Mouse (Mus musculus) liver, embryonic 16.5 days (tissue): Measurements from ENCODE around the gene Mcfd2. TPM values are rescaled to one million over a fixed set of nuclear protein-coding genes. Genes with fewer than 3 reads are reported as not detected.

Experiments
- ATAC-seq: fragments of 200-750 bp; cut with Nextera tagmentation; 2 replicates; pipeline ENCODE4 v1.8.0; 2017; ENCODE audit warnings: low read depth, mild to moderate bottlenecking, moderate number of reproducible peaks, moderate library complexity
- H3K27ac ChIP-seq: fragments of 300-500 bp; sonication (generic); 2 replicates; pipeline ENCODE4 v1.5.1; 2014; ENCODE audit warnings: mild to moderate bottlenecking, low read length
- H3K27me3 ChIP-seq: fragments of 300-500 bp; sonication (generic); 2 replicates; pipeline ENCODE4 v1.6.1; 2014; ENCODE audit warnings: low read depth, low read length, mixed read lengths; ENCODE audit not compliant: control insufficient read depth, insufficient read depth
- H3K36me3 ChIP-seq: fragments of 300-500 bp; sonication (generic); 2 replicates; pipeline ENCODE4 v1.6.1; 2014; ENCODE audit warnings: mild to moderate bottlenecking; ENCODE audit not compliant: control insufficient read depth, insufficient read depth
- H3K4me1 ChIP-seq: fragments of 300-500 bp; sonication (generic); 2 replicates; pipeline ENCODE4 v1.6.1; 2014; ENCODE audit warnings: low read depth, low read length, mixed read lengths; ENCODE audit not compliant: control insufficient read depth
- H3K4me2 ChIP-seq: fragments of 300-500 bp; sonication (generic); 2 replicates; pipeline ENCODE4 v1.6.1; 2014; ENCODE audit warnings: low read depth, low read length, mixed read lengths
- H3K4me3 ChIP-seq: fragments of 300-500 bp; sonication (generic); 2 replicates; pipeline ENCODE4 v1.5.1; 2014; ENCODE audit warnings: low read depth, mild to moderate bottlenecking, low read length
- H3K9ac ChIP-seq: fragments of 300-500 bp; sonication (generic); 2 replicates; pipeline ENCODE4 v1.6.1; 2014; ENCODE audit warnings: low read depth, low read length
- H3K9me3 ChIP-seq: fragments of 300-500 bp; sonication (generic); replicated peaks from 2 replicates; pipeline ENCODE4 v1.6.1; 2016; ENCODE audit warnings: low read length; ENCODE audit not compliant: control insufficient read depth
- WGBS: fragments of 180-500 bp; shearing (Covaris S2); extraction: QIAGEN DNeasy Blood & Tissue Kit; methylation state at CpG from one replicate; pipeline ENCODE4 v1.1.7; 2014; ENCODE audit not compliant: insufficient replicate concordance; 5-methylcytosine and 5-hydroxymethylcytosine counted together
- polyA plus RNA-seq: library from polyadenylated mRNA; unstranded; fragments of >200 nt; fragmentation: Nextera tagmentation; extraction: Ambion mirVana; gene quantifications from 2 replicates; pipeline ENCODE4 v1.2.1, GENCODE M21; 2015

Mcfd2 gene
- polyA plus RNA-seq, 1 experiment from 2014 or later: 103 TPM

GRCm38 (mm10) chr17:87264927-87265791 lies 576 bp downstream of the Mcfd2 start:
- Histone ChIP-seq H3K9ac (peak overlapping the region; percentile 78), H3K27me3 (no peaks in the 10 kb centered on the region), H3K4me1 (peaks cover 16% of the 10 kb centered on the region), H3K36me3 (peaks cover 1% of the 10 kb centered on the region; the same call in 1 of the 2 replicates), H3K27ac (peak overlapping the region; percentile 49; the same call in 1 of the 2 replicates), H3K4me3 (peak overlapping the region; percentile 76), H3K9me3 (no peaks in the 10 kb centered on the region), H3K4me2 (peak overlapping the region; percentile 81)
- WGBS: 5% methylated on average over 28 of the region's 28 CpGs
- ATAC-seq: no peak; the same call in 1 of the 2 replicates

GRCm38 (mm10) chr17:87264054-87264830 lies 1.5 kb downstream of the Mcfd2 start:
- H3K4me2 ChIP-seq: peak overlapping the region; percentile 81
- H3K9ac ChIP-seq: no peak overlapping the region; the same call in 1 of the 2 replicates
- H3K36me3 ChIP-seq: peaks cover 4% of the 10 kb centered on the region
- H3K4me3 ChIP-seq: peak overlapping the region; percentile 76
- H3K27me3 ChIP-seq: no peaks in the 10 kb centered on the region
- H3K4me1 ChIP-seq: peaks cover 16% of the 10 kb centered on the region
- H3K9me3 ChIP-seq: no peaks in the 10 kb centered on the region
- 60% methylated on average over 11 of the region's 11 CpGs for WGBS
- ATAC-seq: no peak
- H3K27ac ChIP-seq: peak overlapping the region; percentile 33

- no peak overlapping the region for H3K4me3 ChIP-seq
Observed at GRCm38 (mm10) chr17:87263401-87263800, 2.3 kb downstream of the Mcfd2 start.

GRCm38 (mm10) chr17:87255672-87256071 lies 10.1 kb downstream of the Mcfd2 start:
- peak; percentile 44 for ATAC-seq
- 73% methylated on average over 16 of the region's 16 CpGs for WGBS
- no peaks in the 10 kb centered on the region for H3K4me1 ChIP-seq
- no peaks in the 10 kb centered on the region for H3K27me3 ChIP-seq
- no peak overlapping the region for H3K4me2 ChIP-seq
- H3K4me3 ChIP-seq: no peak overlapping the region
- peaks cover 14% of the 10 kb centered on the region for H3K36me3 ChIP-seq
- H3K9me3 ChIP-seq: no peaks in the 10 kb centered on the region
- H3K9ac ChIP-seq: no peak overlapping the region
- no peak overlapping the region for H3K27ac ChIP-seq

More at GRCm38 (mm10) chr17:87263401-87263800, 2.3 kb downstream of the Mcfd2 start:
- Histone ChIP-seq H3K36me3 (peaks cover 4% of the 10 kb centered on the region), H3K4me2 (0 out of 2 replicates have a peak overlapping the region, but pooled peaks have one; percentile 25), H3K4me1 (peaks cover 16% of the 10 kb centered on the region), H3K9me3 (no peaks in the 10 kb centered on the region), H3K27me3 (no peaks in the 10 kb centered on the region), H3K9ac (no peak overlapping the region), H3K27ac (peak overlapping the region; percentile 15)
- WGBS: 43% methylated on average over 6 of the region's 6 CpGs
- no peak for ATAC-seq

- Histone ChIP-seq H3K4me2 (no peak overlapping the region), H3K9me3 (no peaks in the 10 kb centered on the region), H3K9ac (no peak overlapping the region), H3K27me3 (no peaks in the 10 kb centered on the region), H3K4me1 (no peaks in the 10 kb centered on the region), H3K4me3 (no peak overlapping the region), H3K36me3 (peaks cover 10% of the 10 kb centered on the region), H3K27ac (no peak overlapping the region)
- WGBS: 77% methylated on average over 8 of the region's 8 CpGs
- no peak for ATAC-seq
Observed at GRCm38 (mm10) chr17:87254384-87254783, 11.4 kb downstream of the Mcfd2 start.

GRCm38 (mm10) chr17:87246103-87246502 lies 19.6 kb downstream of the Mcfd2 start:
- H3K9me3 ChIP-seq: no peaks in the 10 kb centered on the region
- H3K27ac ChIP-seq: no peak overlapping the region
- peaks cover 4% of the 10 kb centered on the region for H3K4me1 ChIP-seq
- no peaks in the 10 kb centered on the region for H3K36me3 ChIP-seq
- no peak overlapping the region for H3K4me3 ChIP-seq
- H3K4me2 ChIP-seq: no peak overlapping the region
- H3K27me3 ChIP-seq: no peaks in the 10 kb centered on the region
- 38% methylated on average over 9 of the region's 9 CpGs for WGBS
- no peak overlapping the region for H3K9ac ChIP-seq
- ATAC-seq: no peak

- Histone ChIP-seq H3K4me2 (no peak overlapping the region), H3K9ac (no peak overlapping the region), H3K9me3 (no peaks in the 10 kb centered on the region), H3K27me3 (no peaks in the 10 kb centered on the region), H3K27ac (no peak overlapping the region), H3K4me1 (no peaks in the 10 kb centered on the region), H3K36me3 (no peaks in the 10 kb centered on the region), H3K4me3 (no peak overlapping the region)
- 71% methylated on average over 11 of the region's 11 CpGs for WGBS
- no peak for ATAC-seq
Observed at GRCm38 (mm10) chr17:87237826-87238225, 27.9 kb downstream of the Mcfd2 start.

GRCm38 (mm10) chr17:87236725-87237650 lies 28.7 kb downstream of the Mcfd2 start:
- no peak for ATAC-seq

More at GRCm38 (mm10) chr17:87236725-87237650, 28.7 kb downstream of the Mcfd2 start:
- Histone ChIP-seq H3K27ac (no peak overlapping the region), H3K9ac (no peak overlapping the region), H3K4me3 (no peak overlapping the region), H3K36me3 (no peaks in the 10 kb centered on the region), H3K4me2 (no peak overlapping the region), H3K4me1 (no peaks in the 10 kb centered on the region), H3K9me3 (no peaks in the 10 kb centered on the region), H3K27me3 (no peaks in the 10 kb centered on the region)
- WGBS: 56% methylated on average over 18 of the region's 18 CpGs
